Mouse (Mus musculus) right cerebral cortex, postnatal 36 days (tissue): ENCODE results near the gene Tsga10ip.

Source experiments
- DNase-seq, 2 experiments: peaks; one replicate each; pipeline ENCODE4 v3.0.0; 2022; ENCODE audit warnings: low spot score in 2 of 2, mixed read lengths in 1 of 2

The Tsga10ip gene

DNA sequence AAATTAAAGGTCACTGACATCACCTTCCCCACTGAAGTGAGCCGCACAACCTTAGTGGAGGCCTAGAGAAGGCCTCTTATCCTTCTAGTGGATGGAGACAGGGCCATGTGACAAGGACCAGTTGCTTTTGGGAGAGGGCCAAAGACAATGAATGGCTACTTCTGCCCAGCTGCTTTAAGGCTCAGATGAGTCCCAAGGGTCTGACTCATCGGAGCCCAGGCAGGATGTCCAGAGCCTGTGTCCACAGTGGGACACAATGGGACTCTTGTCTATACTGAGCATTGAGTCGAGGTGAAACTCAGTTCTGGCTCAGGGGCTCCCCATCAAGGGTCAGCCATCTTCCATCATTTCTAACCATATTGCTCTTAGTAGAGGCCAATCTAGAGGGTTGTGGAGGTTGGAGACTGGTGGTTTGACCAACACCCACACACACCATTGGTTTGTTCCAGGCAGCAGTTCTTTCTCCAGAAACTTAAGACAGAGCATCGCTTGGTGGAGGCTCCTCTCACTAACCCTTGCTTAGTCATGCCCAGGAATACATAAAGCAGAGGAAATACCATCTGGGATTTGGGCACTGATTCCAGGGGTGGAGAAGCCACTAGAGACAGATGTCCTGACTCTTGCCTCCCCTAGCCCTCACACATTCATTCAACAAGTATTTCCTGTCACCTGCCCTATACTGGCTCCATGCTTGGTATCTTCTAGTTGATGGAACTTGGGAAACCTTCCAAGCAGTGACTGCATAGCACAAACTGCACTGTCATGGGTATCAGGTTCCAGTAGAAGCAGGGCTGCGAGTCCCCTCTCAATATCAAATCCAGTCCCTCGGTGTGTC is 56.8 kb downstream of the Tsga10ip start:
- no peak for DNase-seq

DNA sequence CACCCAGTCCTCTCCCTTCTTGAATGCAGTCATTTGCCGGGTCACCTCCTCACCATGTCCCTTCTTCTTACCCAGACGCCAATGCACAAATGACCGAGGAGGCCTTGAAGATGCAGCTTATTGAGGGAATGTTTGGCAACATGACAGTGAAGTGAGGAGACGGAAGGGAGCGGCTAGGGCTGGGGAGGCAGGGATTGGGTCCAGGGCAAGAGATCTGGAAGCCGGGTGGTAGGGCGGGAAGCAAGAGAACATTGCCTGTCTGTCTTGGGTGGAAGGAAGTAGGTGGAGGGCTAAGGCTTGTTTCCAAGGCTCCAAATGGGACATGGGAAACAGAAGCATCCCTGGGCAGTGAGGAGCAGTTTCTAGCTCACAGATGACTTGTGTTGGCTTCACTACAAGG is 61.0 kb downstream of the Tsga10ip start:
- no peak for DNase-seq
